Mouse (Mus musculus) adrenal gland, adult 18-20 months (tissue): ENCODE measurements around the gene Usp47. TPM values are rescaled to one million over a fixed set of nuclear protein-coding genes. Genes with fewer than 3 reads are reported as not detected.

Experiments
- DNase-seq, 2 experiments: peaks; one replicate each; pipeline ENCODE4 v3.0.0; 2021 to 2022; ENCODE audit warnings: low spot score in 2 of 2
- total RNA-seq, 2 experiments: library from RNA; stranded (reverse); gene quantifications; 1 replicate in 1 of 2; 2 replicates in 1 of 2; pipeline ENCODE4 v1.2.3; 2021

Usp47 gene
- total RNA-seq, 2 experiments from 2014 or later, result 62.1 to 66.6 TPM

DNA sequence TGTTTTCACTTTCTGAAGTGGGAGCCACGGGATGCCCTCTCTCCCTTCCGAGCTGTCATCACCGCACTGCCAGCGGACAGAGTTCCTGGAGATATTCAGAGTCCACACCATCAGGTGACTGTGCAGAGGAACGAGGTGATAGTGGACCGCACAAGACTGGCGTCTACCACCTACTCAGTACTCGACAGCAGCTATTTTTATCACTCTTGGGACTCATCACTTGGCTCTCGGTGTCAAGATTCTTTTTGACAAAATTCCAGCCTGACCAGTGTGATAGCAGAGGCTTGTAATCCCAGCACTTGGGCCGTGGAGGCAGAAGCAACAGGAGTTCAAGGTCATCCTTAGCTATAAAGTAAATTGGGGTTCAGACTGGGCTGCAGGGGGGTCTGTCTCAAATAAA, 125.8 kb downstream of the Usp47 start:
- no peak for DNase-seq

DNA sequence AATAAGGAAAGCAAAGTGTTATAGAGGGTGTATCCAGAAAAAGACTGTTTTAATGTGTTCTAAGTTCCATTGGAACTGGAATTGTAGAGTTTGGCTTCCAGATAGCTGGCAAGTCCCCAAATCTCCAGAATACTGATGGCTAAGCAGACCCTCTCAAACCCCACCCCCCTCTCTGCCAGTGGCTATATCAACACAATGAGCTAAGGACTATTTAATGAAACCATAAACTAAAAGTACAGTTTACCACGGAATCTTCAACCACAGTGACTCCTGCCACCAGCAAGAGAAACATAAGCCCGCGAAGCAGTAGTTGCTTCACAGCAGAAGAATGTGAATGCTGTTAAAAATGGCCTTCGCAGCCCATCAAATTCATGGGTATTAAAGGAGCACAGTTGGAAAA, 131.1 kb downstream of the Usp47 start:
- DNase-seq, result no peak

DNA sequence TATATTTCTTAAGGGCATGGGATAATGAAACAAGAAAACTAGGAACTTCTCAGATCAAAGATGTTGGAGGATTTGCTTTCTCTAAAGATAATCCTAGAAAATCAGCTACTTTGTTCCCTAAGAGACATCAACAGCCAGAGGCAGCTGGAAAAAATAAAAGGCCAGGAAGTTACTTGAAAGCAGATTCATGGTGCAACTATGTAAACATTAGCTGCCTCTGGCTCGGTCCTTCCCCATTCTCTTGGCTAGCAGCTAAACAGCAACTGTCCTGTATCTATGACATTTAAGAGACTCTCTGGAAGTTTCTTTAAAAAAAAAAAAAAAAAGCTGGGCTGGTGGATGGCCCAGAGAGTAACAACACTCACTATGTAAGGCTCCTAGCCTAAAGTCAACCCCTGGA, 131.9 kb downstream of the Usp47 start:
- no peak for DNase-seq

DNA sequence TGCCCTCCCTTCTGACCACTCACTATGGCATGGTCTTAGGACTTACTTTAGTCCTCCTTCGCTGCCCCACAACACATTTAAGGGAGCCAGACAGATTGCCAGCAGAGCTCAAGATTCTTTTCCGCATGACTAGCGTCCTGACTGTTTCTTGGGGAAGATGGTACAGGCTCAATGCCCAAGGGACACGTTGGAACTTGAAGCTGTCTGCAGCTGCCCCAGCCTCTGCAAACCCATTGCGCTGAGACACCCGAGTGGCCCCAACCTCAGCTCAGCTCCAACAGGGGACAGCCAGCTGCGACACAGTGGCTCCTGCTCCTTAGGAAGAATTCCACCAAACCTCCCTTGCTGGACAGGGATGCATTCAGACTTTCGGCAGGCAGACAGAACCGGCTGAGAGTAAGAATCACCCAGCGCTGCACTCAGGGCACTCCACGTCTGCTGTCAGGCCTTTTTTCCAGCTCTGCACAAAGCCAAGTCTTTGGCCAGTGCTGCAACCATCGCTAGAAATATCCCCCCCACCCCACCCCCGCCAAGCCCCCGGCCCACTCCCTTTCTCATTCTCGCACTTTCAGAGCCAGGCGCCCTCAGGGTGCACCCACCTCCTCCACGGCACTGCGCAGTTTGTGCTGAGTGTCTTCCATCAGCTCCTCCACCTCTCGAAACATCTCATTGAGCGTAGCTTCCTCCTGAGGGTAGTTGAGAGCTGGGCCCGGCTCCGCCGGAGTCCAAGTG, 134.4 kb downstream of the Usp47 start:
- no peak for DNase-seq

DNA sequence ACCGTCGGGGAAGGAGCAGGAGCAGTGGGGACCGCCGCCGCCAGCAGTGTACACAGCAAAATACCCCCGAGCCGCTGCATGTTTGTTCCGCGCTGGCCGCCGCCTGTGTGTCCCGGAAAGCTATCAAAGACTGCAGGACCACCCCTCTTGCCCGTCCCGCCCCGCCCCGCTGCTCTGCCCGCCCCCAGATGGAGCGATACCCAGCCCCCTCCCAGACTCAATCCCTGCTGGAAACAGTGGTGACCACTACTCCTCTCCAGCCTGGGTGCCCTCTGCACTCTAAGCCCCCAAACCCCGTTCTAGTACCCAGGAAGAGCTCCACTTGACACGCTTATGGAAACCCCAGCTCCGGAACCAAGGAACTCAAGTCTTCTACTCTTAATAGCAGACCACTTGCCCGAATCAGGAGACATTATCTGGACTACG, 135.0 kb downstream of the Usp47 start:
- no peak for DNase-seq

DNA sequence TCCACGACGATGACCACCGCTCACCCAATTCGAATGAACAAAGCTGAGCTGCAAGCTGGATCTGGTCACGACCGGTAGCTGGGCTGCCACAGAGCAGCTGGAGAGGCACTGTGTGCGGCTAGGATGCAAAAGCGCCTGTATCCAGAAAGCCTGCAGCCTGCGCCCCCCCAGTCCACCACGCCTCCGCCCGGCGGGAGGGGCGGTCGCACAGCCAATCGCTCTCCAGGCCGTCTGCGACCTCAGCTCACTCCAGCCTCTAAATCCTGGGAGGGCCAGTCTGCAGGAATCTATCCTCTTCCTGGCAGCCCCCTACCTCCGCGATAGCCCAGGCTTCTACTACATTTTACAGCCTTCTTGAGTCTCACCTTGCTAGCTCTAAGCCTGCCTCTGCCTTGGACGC, 135.6 kb downstream of the Usp47 start, which contains the start of gene Dkk3:
Gene Dkk3 (minus strand): TSS at position 116 of the 400 bp plus-strand sequence.
- no peak for DNase-seq

DNA sequence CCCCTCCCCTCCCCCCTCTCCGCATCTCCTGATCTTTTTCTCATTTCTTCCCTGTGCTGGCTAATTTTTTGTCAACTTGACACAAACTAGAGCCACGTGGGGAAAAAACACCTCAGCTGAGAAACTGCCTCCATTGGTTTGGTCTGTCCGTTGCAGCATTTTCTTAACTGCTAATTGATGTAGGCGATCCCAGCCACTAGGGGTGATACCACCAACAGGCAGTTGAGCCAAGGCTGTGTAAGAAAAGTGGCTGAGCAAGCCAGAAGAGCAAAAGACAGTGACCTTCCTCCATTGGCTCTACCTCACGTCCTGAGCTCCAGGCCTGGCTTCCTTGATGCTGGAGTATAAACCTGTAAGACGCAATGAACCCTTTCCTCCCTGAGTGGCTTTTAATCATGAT, 136.5 kb downstream of the Usp47 start:
- DNase-seq, result no peak

Other genes with a start within 250 kb of the Usp47 start
- gene Galnt18, start 243.5 kb upstream of the Usp47 start, total RNA-seq, result 10 to 100 TPM; 13.2 to 16.8 TPM
- 10 to 100 TPM; 19.0 to 20.1 TPM for gene Dkk3, start 135.6 kb downstream of the Usp47 start, total RNA-seq
- 10 to 100 TPM in 1 of 2 experiments, 1 to 10 TPM in 1; 9.1 to 17.9 TPM for gene Mical2, start 202.4 kb downstream of the Usp47 start, total RNA-seq